Mouse (Mus musculus): Measurements from ENCODE around the gene Nt5c2.

DNA sequence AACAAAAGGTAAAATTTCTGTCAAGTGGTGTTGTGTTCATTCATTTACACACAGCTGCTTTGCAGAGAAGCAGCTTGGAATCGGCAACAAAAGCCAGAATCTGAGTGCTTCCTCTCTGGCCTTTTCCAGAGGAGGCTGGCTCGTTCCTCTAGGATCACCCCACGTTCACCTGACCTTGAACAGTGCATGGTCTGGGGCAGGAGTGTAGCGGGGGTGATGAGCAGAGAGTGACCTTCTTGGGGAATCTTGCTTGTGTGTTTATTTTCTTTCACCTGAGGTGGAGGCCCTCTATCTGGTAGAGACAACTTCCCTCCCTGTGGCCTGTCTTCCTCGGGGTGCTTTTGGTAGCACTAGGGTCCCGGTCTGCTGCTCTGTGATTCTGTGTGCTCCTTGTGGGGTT lies 158.7 kb downstream of the Nt5c2 start:
- TF ChIP-seq GATA1 (IDR thresholded peaks at IDR 0.05; ENCODE audit: borderline replicate concordance, low read length) (no peak), FLI1 (IDR thresholded peaks at IDR 0.05; ENCODE audit: low read length) (no peak)
